Mouse (Mus musculus): ENCODE measurements around the gene St6gal1. TPM values are rescaled to one million over a fixed set of nuclear protein-coding genes. Genes with fewer than 3 reads are reported as not detected.
A peak's percentile ranks its signal among the peaks of the same experiment; 100 is the strongest.

St6gal1 gene
- polyA plus RNA-seq, 1 experiment from 2014 or later, result 40.6 TPM

DNA sequence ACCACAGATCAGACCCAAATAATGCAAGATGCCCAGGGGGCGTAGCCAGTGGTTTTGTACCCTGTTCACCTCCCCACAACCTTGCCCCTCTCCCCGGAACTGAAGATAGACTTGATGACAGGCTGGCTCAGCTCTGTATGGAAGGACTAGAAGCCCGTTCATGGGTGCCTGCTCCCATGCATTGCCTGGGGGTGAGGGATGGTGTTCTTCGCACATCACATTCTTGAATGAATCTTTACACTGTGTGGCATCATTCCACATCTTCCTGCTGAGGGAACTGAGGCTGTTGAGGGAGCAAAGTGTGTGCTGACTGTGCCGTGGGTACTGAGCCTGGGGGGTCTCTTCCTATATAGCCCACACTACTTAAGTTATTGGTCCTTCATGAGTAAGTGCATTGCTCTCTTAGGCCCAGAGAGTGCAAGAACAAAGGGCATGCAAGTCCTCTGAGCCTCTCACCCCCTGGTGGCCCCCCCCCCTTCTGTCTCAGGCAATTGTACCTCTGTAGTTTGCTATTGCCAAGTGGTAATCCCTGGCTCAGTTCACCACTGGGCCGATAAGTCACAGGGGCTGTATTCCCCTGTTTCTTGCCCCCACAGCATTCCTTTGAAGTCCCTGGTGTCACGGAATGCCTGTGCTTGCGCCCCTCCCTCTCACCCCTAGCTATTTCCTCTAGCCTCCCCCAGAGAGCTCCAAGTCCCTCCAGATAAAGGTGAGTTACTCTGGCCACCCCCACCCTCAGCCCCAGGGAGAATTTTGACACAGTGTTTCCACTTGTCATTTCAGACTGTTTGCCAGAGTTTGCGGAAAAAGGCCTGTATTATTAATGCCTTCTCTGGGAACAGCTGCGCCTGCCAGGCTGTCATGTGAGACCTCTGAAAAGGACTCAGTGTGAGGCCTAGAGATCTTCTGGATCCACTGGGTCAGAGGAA lies 45.7 kb downstream of the St6gal1 start:
- peaks cover 68% of the 10 kb centered on the region for H3K4me1 ChIP-seq (replicated peaks)

DNA sequence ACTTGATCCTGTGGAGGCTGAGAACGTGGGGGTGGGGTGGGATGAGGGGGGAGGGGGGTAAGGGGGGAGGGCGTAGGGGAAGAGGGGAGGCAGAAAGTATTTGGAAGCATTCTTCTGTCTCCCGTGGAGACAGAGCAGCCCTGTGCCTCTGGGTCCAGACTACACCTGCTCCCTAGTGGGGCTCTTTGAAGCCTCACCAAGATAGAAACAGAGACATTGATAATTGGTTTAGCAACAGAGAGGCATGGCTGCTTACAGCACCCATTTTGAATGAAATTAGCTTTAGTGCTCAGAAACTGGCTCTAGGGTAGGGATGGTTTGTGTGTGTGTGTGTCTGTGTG lies 46.3 kb downstream of the St6gal1 start:
- peak; percentile 45 for ATAC-seq (ENCODE audit: low read depth)
- H3K4me3 ChIP-seq, result no peak overlapping the region
- no peaks in the 10 kb centered on the region for H3K27me3 ChIP-seq
- H3K9me3 ChIP-seq, result no peaks in the 10 kb centered on the region
- no peak overlapping the region for H3K4me2 ChIP-seq
- peaks cover 64% of the 10 kb centered on the region for H3K4me1 ChIP-seq (replicated peaks)
- 0 out of 2 replicates have a peak, but pooled peaks cover 3% of the 10 kb centered on the region for H3K36me3 ChIP-seq
- peak overlapping the region; percentile 76 for H3K27ac ChIP-seq (replicated peaks)
- no peak overlapping the region for H3K9ac ChIP-seq
- WGBS, result 0% methylated on average over 3 of the region's 3 CpGs

More for the DNA sequence above, 45.7 kb downstream of the St6gal1 start:
- no peaks in the 10 kb centered on the region for H3K9me3 ChIP-seq
- H3K9ac ChIP-seq, result 0 out of 2 replicates have a peak overlapping the region, but pooled peaks have one; percentile 31
- H3K36me3 ChIP-seq, result 0 out of 2 replicates have a peak, but pooled peaks cover 3% of the 10 kb centered on the region
- peak; percentile 49 for ATAC-seq (ENCODE audit: low read depth)
- no peak overlapping the region for H3K4me2 ChIP-seq
- H3K27me3 ChIP-seq, result no peaks in the 10 kb centered on the region
- peak overlapping the region; percentile 76 for H3K27ac ChIP-seq (replicated peaks)
- H3K4me3 ChIP-seq, result no peak overlapping the region
- 23% methylated on average over 10 of the region's 10 CpGs for WGBS

DNA sequence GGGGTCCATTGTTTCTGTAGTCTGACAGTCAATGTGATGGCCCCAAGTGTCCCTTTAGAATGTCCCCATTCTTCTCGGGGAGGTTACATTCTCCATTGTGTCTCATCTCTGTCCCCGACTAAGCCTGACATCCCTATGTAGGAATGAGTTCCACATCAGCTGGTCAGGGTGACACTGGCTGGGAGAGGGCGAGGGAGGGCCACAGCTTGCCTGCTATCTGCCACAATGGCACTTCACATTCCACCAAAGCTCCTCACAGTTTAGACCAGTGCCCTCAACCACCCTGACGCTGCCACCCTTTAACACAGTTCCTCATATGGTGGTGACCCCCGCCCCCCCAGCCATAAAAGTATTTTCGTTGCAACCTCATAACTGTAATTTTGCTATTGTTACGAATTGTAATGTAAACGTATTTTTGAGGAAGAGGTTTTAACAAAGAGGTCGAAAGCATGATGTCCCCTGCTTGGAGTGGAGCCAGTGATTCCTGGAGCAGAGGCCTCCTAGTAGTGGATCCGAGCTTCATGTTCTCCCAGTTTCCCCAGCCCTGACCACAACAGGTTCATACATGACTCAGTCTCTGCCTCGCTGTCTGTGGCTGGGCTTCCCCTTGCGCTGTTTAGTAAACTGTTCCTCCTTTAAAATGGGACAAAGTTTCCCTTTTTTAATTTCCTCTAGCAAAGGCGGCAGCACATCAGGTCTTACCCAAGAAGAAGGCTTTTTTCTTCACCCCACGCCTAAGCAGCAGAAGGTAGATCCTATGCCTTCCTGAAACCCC lies 47.4 kb downstream of the St6gal1 start:
- Histone ChIP-seq H3K36me3 (no peaks in the 10 kb centered on the region), H3K9ac (no peak overlapping the region), H3K4me2 (no peak overlapping the region), H3K27ac (replicated peaks) (no peak overlapping the region), H3K4me3 (no peak overlapping the region), H3K9me3 (no peaks in the 10 kb centered on the region), H3K4me1 (replicated peaks) (peaks cover 54% of the 10 kb centered on the region), H3K27me3 (no peaks in the 10 kb centered on the region)
- no peak for ATAC-seq (ENCODE audit: low read depth)
- 74% methylated on average over 14 of the region's 14 CpGs for WGBS

DNA sequence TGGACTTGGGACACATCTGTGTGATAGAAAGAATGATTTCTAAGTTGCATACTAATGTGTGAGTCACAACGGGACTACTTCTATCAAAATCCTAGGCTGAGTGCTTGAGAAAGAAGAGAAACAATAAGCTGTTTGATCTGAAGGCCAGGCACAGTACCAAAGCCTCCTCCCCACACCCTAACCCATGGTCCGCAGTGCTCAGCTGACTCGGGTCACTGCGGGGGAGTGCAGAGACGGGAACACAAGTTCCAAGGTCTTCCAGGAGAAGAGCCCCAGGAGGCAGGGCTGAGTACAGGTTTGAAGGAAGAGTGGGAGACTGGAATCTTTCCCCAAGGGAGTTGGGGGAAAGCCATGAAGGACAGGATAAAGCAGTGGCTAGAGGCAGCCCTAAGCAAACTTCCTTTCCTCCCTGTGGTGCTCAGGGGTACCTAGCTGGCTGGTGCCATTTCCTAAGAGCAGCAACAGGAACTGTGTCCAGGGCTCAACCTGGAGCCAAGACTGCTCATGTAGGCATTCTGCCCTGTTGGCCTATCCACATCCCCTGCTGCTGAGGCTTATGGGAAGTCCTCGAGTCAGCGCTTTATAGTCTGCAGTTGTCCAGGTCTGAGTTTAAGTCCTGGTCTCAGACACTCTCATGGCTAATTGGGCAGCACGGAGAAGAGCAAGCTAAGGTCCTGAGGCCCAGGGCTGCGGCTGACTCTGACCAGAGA lies 48.1 kb downstream of the St6gal1 start:
- no peak for ATAC-seq (ENCODE audit: low read depth)
- no peak overlapping the region for H3K4me2 ChIP-seq
- no peak overlapping the region for H3K27ac ChIP-seq (replicated peaks)
- H3K27me3 ChIP-seq, result no peaks in the 10 kb centered on the region
- no peak overlapping the region for H3K4me3 ChIP-seq
- no peaks in the 10 kb centered on the region for H3K9me3 ChIP-seq
- WGBS, result 58% methylated on average over 9 of the region's 9 CpGs
- H3K36me3 ChIP-seq, result no peaks in the 10 kb centered on the region
- H3K4me1 ChIP-seq (replicated peaks), result peaks cover 53% of the 10 kb centered on the region
- H3K9ac ChIP-seq, result no peak overlapping the region

DNA sequence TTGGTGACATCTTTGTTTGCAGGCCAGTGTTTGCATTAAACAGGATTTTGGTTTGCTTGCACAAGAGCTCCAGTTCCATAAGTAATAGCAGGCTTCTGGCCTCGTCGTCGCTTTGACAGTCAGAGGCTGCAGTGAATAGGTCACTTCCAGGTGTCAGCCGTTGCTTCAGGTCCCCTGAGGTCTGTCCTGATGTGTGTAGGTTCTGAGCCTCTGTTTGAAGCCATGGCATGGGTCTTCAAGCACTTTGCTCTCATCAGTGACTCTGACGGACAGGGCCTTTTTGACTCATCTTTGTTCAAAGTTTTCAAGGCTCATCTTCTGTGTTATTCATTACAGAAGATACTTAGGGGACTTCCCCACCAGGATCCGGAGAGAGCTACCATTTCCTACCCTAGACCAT lies 49.5 kb downstream of the St6gal1 start:
- Histone ChIP-seq H3K27me3 (no peaks in the 10 kb centered on the region), H3K36me3 (no peaks in the 10 kb centered on the region), H3K4me1 (replicated peaks) (peaks cover 53% of the 10 kb centered on the region), H3K9ac (no peak overlapping the region), H3K4me2 (no peak overlapping the region), H3K9me3 (no peaks in the 10 kb centered on the region), H3K27ac (replicated peaks) (no peak overlapping the region), H3K4me3 (no peak overlapping the region)
- no peak for ATAC-seq (ENCODE audit: low read depth)
- WGBS, result 72% methylated on average over 6 of the region's 6 CpGs

DNA sequence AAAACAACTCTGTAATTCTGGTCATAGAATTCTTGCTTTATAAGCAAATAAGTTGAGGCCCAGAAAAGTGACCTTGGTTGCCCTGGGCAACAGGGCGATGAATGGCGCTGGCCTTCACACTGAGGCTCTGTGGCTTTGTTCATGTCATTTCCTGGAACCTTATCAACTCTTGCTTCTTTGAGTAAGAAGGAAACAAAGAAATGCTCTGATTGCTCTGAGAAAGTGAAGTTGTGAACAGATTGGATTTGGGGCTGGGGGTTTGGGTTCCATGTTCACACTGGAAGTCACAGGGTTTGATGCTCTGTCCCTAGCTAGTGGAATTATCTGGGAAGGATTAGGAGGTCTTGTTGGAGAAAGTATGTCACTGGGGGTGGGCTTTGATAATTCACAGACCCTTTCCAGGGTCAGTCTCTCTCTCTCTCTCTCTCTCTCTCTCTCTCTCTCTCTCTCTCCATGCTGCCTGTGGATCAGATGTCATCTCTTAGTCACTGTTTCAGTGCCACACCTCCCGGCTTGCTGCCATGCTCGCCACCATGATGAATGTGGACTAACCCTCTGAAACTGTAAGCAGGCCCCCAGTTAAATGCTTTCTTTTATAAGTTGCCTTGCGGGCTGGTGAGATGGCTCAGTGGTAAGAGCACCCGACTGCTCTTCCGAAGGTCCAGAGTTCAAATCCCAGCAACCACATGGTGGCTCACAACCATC lies 50.2 kb downstream of the St6gal1 start:
- H3K4me2 ChIP-seq, result no peak overlapping the region
- no peaks in the 10 kb centered on the region for H3K36me3 ChIP-seq
- H3K27me3 ChIP-seq, result no peaks in the 10 kb centered on the region
- no peak overlapping the region for H3K4me3 ChIP-seq
- H3K9ac ChIP-seq, result no peak overlapping the region
- ATAC-seq (ENCODE audit: low read depth), result no peak
- H3K27ac ChIP-seq (replicated peaks), result no peak overlapping the region
- 80% methylated on average over 7 of the region's 7 CpGs for WGBS
- no peaks in the 10 kb centered on the region for H3K9me3 ChIP-seq
- H3K4me1 ChIP-seq (replicated peaks), result peaks cover 46% of the 10 kb centered on the region

DNA sequence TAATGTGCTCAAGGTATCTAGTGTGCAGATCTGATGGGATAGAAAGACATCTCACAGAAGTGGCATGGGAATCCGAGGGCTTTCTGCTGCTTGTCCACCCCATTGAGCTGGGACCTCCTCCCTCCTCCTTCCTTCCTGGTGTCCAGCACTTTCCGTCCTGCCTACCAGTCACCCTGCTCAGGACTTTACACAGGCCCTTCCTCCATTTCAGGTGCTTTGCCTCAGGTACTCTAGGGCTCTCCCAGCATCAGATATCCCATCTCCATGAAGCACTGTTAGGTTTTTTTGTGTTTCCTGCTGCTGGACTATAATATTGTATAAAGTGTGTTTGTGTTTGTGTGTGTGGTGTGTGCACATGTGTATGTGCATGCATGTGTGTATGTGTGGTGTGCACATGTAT lies 51.1 kb downstream of the St6gal1 start:
- Histone ChIP-seq H3K4me3 (no peak overlapping the region), H3K27ac (replicated peaks) (no peak overlapping the region), H3K9ac (no peak overlapping the region), H3K9me3 (no peaks in the 10 kb centered on the region), H3K36me3 (no peaks in the 10 kb centered on the region), H3K27me3 (no peaks in the 10 kb centered on the region), H3K4me1 (replicated peaks) (peaks cover 43% of the 10 kb centered on the region), H3K4me2 (no peak overlapping the region)
- no peak for ATAC-seq (ENCODE audit: low read depth)
- WGBS, result 85% methylated on average over 2 of the region's 2 CpGs

DNA sequence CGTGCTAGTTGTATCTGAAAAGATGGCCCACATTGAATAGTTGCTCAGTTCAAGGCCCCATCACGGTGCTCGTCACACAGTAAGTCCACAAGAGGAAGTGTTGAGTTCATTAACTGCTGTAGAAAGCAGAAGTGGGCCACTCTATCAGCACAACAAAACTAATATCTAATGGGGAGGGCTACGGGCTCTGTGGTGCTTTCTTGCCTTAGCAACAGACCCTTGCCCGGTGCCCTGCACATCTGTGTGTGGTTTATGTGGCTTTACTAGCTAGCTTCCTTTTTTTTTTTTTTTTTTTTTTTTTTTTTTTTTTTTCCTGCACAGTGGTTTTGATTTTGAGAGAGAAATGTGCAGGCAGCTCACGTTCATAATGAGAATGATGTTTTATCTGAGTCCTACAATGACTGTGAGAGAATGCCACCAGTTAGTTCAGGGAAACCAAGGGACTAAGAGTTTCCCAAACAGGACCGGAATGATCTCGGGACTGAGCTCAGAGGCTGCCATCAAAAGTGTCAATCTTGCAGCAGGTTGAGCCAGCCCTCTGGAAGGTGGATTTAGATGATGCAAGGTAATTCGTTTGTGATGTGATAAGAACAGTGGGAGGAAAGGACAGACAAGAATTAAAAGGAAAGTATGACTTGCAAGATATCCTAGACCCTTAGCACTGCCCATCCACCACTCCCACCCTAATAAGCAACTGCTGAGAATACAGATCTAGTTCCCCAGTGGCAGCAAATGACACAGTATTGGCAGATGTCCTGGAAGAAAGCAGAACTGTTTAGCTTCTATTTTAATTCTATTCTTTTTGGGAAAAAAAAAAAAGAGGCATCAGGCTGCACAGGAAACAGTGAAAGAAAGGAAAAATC lies 55.6 kb downstream of the St6gal1 start:
- Histone ChIP-seq H3K4me3 (no peak overlapping the region), H3K36me3 (no peaks in the 10 kb centered on the region), H3K9ac (no peak overlapping the region), H3K9me3 (no peaks in the 10 kb centered on the region), H3K27ac (replicated peaks) (no peak overlapping the region), H3K4me2 (no peak overlapping the region), H3K4me1 (replicated peaks) (peaks cover 11% of the 10 kb centered on the region), H3K27me3 (no peaks in the 10 kb centered on the region)
- no peak for ATAC-seq (ENCODE audit: low read depth)
- 80% methylated on average over 9 of the region's 9 CpGs for WGBS

DNA sequence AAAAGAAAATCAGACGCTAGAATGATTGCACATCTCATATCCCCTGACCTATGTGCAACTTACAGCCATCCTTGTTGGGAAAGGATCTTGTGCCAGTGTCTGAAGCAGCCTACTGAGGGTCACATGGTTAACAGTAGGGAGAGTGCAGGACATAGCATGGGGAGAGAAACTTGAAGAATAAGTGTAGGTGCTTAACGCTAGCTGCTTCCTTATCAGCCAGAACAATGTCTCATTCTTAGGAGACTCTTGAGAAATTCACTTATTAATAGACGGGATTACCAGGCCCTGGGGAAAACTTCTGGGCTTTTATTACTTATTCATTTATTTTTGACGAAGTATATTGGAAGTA lies 56.2 kb downstream of the St6gal1 start:
- H3K27ac ChIP-seq (replicated peaks), result no peak overlapping the region
- peaks cover 11% of the 10 kb centered on the region for H3K4me1 ChIP-seq (replicated peaks)
- no peak for ATAC-seq (ENCODE audit: low read depth)
- WGBS, result 66% methylated on average over 4 of the region's 4 CpGs
- H3K36me3 ChIP-seq, result no peaks in the 10 kb centered on the region
- no peak overlapping the region for H3K4me3 ChIP-seq
- no peak overlapping the region for H3K9ac ChIP-seq
- no peaks in the 10 kb centered on the region for H3K27me3 ChIP-seq
- H3K9me3 ChIP-seq, result no peaks in the 10 kb centered on the region
- H3K4me2 ChIP-seq, result no peak overlapping the region

DNA sequence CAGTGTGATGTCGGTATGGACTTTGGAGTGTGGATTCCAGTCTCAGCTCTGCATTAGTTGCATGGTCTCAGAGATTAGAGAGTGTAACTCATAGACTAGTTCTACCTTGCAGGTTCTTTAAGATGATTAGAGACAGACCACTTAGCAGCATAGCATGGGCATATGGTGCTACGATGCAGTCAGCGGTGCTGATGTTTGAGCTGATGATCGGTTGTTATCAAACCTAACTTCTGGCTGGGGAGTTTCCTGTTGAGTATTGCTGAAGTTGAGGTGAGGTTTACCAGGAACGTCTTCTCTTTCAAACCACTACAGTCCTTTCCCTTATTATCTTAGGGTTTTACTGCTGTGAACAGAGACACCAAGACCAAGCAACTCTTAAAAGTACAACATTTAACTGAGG lies 57.7 kb downstream of the St6gal1 start:
- peaks cover 17% of the 10 kb centered on the region for H3K4me1 ChIP-seq (replicated peaks)
- no peaks in the 10 kb centered on the region for H3K36me3 ChIP-seq
- no peaks in the 10 kb centered on the region for H3K27me3 ChIP-seq
- no peaks in the 10 kb centered on the region for H3K9me3 ChIP-seq
- H3K27ac ChIP-seq (replicated peaks), result no peak overlapping the region
- ATAC-seq (ENCODE audit: low read depth), result no peak
- no peak overlapping the region for H3K4me2 ChIP-seq
- H3K9ac ChIP-seq, result no peak overlapping the region
- no peak overlapping the region for H3K4me3 ChIP-seq
- 94% methylated on average over 5 of the region's 5 CpGs for WGBS

DNA sequence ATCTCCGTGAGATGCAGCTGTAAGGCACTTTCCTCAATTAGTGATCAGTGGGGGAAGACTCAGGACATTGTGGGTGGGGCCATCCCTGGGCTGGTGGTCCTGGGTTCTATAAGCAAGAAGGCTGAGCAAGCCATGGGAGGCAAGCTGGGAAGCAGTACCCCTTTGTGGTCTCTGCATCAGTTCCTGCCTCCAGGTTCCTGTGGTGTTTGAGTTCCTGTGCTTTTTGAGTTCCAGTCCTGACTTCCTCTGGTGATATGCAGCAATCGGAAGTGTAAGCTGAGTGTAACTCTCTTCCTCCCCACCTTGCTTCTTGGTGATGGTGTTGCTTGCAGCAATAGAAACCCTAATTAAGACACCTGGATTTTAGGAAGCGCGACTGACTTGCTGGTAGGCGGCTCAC lies 58.4 kb downstream of the St6gal1 start:
- no peak overlapping the region for H3K9ac ChIP-seq
- WGBS, result 92% methylated on average over 5 of the region's 5 CpGs
- no peak for ATAC-seq (ENCODE audit: low read depth)
- no peak overlapping the region for H3K4me3 ChIP-seq
- no peaks in the 10 kb centered on the region for H3K9me3 ChIP-seq
- no peaks in the 10 kb centered on the region; the same call in 1 of the 2 replicates for H3K36me3 ChIP-seq
- H3K27me3 ChIP-seq, result no peaks in the 10 kb centered on the region
- no peak overlapping the region for H3K27ac ChIP-seq (replicated peaks)
- no peak overlapping the region for H3K4me2 ChIP-seq
- peaks cover 17% of the 10 kb centered on the region for H3K4me1 ChIP-seq (replicated peaks)
